Mouse (Mus musculus): ENCODE data around the gene Hoxc5. TPM values are rescaled to one million over a fixed set of nuclear protein-coding genes. Genes with fewer than 3 reads are reported as not detected.

Gene Hoxc5
- total RNA-seq, 2 experiments from 2014 or later, result 2.1 to 3.6 TPM

DNA sequence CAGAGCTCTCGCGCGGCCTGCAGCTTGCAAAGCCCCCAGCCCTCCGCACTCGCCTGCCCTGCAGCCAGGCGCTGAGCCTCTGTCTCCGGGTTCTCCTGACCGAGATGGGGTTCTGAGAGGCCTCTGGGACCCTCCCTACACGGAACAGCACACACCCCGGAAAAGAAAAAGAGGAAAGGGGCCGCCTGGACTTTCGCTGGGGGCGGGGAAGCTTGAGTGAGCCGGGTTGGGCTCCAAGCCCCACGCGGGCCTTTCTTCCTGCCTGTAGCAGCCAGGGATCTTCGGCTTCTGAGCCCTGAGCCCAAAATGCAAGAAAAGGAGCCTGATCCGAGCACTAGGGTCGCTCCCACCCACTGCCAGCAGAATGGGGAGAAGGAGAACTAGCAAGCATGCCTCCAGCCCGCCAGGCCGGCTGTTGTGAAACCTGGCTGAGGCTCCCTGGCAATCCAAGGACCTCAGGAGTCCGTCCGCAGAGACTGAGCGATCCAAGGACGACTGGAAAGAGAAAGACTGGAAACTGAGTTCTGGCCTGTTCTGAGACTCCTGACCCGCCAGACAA is 44.8 kb downstream of the Hoxc5 start:
- peak; percentile 35 for DNase-seq

DNA sequence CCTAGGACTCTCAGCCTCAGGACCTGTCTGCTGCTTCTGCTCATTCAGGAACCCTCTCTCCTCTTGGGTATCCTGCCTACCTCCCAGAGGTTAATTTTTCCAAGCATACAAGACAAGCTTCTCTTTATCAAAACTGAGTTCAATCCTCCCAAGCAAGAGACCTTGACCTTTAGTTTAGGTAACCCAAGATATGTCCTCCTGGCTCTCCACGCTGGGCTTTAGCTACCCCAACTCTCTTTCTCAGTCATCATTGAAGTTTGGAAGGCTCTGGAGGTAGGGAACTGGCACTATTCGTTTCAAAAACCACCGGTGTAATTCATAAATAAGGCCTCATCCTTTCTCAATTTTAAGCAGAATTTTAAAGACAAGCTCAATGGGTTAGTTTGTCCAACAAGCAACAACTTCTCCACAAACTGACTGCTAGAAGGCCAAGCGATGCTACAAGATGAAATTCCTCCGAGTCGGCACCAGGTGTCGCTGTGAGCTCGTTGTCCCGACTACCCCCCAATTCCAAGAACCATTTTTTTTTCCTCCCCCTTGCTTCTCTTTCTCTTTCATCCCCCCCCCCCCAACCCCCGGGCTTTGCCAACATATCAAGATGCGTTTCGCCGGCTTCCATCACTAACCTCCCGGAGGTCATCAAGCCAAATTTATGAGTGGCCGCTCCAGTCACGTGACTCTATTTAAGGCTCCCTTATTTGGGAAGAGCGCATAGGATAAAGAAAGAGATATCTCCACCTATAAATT is 46.2 kb downstream of the Hoxc5 start:
- peak; percentile 65 for DNase-seq

DNA sequence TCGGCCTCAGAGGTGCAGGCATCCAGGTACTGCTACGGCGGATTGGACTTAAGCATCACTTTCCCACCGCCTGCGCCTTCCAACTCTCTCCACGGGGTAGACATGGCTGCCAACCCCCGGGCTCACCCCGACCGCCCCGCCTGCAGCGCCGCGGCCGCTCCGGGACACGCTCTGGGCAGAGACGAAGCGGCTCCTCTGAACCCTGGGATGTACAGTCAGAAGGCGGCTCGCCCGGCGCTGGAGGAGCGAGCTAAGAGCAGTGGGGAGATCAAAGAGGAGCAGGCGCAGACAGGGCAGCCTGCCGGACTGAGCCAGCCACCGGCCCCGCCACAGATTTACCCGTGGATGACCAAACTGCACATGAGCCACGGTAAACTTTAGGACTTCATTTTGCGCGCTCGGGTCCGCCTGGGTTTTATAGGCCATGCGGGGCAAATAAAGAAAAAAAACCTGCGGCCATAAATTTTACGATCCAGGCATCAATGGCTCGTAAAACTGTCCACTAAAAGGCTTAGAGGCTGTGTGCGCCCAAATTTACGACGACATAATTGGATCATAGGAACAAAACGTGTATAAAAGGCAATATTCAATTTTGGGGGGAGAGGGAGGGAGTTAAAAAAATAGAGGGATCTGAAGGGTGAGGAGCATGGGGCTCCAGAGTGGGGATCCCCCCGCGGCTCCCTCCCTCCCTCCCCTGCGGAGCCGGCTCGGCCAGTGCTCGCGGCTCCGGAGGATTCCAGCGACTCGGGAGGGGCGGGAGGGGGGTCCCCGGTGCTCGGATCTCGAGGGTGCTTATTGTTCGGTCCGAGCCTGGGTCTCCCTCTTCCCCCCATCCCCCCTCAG is 47.1 kb downstream of the Hoxc5 start:
- DNase-seq, result peak; percentile 65

DNA sequence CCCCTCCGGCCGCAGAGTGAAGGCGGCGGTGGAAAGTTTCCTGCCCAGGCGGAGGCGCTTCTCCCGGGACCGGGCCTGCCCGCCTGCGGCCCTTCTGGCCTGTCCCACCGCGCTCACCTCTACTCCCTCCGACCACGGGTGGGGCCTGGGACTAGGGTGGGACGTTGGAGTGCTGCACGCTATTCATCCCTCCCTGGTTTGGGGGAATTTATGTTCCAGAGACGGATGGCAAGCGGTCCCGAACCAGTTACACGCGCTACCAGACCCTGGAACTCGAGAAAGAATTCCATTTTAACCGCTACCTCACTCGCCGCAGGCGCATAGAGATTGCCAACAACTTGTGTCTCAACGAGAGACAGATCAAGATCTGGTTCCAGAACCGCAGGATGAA is 47.8 kb downstream of the Hoxc5 start:
- DNase-seq, result no peak

DNA sequence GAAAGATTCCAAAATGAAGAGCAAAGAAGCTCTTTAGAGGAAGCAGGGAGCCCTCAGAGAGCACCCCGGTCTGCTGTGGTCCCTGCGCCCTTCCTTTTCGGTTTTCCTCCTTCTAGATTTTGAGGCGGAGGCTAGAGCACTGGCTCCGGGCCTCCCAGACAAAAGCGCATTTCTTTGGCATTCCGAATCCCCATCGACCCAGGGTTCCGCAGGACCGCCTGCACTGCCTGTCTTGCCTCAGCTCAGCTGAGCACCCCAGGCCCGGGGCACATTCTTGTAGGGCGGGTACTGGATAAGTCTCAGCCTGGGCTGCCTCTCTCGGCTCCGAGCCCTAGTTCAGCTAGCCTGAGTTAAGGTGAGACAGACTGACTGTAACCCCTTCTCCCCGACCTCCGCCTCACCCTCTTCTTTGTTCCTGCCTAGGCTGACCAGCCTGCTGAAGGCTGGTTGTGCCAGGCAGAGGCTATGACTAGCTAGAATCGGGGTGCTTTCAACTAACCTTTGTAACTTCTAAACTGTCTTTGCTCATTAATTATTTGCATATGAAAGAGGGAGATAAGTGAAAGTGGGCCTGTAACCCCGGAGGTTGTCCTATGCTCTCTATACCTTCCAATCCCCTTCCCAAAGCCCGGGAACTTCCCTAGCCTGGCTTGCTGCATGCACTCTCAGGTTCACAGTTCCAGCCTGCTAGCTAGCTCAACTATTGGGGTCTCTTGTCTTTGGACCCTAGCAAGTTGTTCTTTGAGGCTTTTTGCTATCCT is 48.3 kb downstream of the Hoxc5 start:
- no peak for DNase-seq

DNA sequence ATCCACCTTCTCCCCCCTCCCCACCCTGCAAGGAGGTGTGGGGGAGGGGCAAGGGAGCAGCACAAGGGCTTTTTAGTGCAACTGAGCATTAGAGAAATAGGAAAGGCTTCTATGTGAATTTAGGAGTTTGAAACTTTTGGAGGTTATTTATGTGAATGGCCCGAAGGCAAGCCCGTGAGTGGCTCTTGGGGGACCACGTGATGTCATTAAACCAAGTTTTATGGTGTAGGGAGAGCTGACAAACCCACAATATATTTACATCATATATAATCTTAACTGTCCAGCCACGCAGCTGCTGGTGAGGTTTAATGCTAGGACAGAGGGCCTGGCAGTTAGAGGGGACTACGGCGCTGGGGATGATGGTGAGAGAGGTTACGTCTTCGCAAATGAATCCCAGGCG is 51.4 kb downstream of the Hoxc5 start, which contains the start of gene Hoxc4:
Hoxc4 (plus strand) TSS at position 299 of the 400 bp plus-strand sequence.
- DNase-seq, result no peak

DNA sequence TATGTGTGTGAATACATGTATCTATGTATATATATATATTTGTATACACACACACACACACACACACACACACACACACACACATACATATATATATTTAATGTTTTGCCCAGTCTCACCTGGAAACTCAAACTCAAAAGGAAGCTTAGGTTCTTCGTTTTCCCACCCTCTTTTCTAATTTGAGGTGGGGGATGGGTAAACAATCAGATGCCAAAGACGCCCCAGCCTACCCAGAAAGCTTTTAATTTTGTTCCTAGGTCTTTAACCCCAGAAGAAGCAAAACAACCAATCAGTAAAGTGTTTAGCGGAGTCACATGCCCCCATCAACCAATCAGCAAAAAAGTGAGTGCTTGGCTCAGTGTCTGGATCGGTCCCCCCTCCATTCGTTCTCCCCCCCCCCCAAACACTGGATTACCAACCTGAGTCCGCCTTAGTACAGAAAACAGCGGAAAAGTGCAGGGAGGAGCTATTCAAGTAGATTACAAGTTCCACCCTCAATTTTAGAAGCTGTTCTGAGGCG is 53.7 kb downstream of the Hoxc5 start:
- no peak for DNase-seq

DNA sequence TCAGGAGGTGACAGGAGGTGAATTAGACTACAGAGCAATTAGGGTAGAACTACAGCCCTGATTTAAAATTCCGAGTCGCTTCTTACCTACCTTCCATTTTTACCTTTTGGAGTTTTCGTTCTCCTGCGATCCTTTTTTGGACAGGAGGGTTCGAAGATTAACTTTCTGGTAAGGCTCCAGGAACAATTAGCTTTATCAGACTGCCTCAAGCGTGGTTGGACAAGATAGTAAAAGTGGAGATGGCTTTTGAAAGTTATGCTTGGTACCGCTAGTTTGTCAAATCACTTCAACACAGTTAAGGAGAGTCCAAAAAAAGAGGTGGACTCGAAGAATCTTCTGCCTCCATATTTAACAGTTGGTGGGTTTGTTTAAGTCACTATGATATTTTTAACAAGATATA is 54.3 kb downstream of the Hoxc5 start:
- no peak for DNase-seq

DNA sequence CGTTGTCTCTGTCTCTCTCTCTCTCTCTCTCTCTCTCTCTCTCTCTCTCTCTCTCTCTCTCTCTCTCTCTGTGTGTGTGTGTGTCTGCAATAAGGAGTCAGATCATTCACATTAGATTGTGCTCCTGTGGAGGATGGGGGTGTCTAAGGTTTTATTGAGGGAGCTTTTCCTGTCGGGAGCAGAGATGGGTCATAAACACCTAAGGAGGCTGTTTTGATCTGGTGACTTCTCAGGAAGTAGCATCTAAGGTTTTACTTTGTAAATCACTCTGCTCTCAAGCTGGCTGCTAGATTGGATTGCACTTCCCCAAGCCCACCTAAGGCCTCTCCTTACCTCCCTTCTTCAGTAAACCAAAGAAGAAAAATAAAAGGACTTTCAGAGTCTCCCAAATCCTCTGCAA is 56.9 kb downstream of the Hoxc5 start:
- DNase-seq, result no peak

DNA sequence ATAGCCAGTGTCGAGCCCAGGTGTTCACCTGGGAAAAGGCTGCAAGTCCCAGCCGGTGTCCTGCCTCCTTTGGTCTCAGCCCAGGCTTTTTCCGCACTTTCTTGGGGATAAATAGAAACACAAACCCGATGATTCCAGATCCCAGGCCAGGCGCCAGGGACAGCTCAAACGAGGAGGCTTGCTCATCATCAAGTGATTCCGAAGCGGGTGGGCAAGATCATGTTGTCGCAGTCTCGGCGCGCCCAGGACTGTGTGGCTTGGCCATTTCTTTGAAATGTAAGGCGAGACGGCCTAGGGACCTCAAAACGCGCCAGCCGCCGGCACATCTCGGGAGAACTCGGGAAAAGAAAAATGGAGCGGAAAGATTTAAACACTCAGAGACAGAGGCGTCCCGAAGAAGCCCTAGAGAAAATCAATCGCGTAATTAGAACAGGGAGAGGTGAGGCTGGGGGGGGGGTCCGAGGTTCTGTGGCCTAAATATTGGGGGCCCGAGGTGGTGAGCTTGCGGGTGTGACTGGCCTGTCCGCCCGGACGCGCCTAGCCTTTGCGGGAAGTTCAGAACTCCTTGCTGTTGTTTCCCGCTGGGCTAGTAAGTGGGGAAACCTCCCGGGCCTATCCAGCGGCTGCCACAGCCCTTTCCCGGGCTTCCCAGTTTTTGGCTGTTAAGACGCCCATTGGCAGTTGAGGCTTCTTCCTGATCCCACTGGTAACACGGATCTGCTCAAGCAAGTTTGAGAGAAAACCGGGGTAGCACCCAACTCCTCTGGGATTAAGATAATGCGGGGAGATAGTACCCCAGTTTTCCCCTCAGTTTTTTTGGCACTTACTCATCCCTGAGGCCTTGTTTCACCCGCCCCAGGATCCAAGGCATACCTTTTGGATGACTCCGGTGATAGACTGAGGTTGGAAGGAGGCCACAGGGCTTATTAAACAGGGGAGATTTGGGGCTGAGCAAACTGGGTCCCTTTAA is 60.3 kb downstream of the Hoxc5 start:
- peak; percentile 56 for DNase-seq

DNA sequence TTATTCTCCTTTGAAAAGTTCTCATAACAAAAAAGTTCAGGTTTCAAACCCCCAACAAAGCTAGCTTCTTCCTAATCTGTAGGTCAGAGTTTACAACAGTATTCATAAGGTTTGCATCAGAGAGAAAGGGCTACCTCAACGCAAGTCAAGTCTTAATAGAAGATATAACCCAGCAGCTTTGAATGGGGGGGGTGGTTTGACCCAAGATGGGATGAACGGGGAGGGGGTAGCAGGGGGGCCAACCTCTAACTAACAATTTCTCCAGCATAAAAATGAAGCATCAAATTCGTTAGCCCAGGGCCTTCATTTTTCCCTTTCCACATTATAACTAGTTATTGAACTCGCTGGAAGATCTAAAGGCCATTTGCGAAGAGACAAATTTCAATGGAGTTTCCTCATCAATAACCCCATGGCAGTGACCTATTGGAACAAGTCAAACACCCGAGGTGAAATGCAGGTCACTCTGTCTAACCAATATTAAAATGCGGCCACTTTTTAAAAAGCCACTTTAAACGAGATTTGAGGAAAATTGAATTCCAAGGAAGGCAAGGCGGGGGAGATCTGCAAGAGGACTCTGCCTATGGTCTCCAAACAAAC is 61.8 kb downstream of the Hoxc5 start:
- DNase-seq, result no peak

DNA sequence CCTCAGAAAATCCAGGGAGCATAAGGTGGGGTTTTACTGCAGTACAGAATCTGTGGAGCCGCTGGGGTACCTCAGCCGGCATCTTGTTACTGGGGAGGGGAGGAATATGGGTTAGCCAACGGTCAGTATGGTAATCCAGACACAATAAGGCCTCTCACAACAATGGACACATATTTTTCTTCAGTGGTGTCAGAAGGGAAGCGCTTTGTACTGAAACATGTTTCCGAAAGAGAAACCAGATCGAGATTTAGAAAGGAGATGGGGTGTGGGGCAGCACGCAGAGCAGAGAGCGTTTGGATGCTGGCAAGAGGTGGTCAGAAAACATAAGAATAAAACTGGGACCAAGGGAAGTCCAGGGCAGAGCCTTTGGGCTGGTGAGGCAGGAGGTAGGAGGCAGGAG is 62.9 kb downstream of the Hoxc5 start:
- DNase-seq, result no peak

DNA sequence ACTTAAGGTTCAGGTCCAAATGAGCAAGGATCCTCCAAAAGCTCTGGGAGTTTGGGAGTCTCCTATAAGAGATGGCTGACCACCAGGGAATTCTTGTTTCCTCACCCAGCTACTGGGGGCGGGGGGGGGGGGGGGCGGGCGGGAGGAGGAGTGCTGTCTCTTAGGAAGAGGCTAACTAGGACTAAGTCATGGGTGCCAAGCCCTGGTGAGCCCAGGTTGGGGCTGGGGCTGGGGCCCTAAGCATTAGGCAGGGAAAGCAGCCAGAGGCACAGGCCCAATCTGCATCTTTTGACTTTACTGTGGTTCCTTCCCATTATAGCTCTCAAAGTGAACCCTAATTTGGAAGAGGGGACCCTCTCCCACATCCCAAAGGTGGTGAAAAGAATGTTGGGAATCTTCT is 64.9 kb downstream of the Hoxc5 start:
- no peak for DNase-seq

DNA sequence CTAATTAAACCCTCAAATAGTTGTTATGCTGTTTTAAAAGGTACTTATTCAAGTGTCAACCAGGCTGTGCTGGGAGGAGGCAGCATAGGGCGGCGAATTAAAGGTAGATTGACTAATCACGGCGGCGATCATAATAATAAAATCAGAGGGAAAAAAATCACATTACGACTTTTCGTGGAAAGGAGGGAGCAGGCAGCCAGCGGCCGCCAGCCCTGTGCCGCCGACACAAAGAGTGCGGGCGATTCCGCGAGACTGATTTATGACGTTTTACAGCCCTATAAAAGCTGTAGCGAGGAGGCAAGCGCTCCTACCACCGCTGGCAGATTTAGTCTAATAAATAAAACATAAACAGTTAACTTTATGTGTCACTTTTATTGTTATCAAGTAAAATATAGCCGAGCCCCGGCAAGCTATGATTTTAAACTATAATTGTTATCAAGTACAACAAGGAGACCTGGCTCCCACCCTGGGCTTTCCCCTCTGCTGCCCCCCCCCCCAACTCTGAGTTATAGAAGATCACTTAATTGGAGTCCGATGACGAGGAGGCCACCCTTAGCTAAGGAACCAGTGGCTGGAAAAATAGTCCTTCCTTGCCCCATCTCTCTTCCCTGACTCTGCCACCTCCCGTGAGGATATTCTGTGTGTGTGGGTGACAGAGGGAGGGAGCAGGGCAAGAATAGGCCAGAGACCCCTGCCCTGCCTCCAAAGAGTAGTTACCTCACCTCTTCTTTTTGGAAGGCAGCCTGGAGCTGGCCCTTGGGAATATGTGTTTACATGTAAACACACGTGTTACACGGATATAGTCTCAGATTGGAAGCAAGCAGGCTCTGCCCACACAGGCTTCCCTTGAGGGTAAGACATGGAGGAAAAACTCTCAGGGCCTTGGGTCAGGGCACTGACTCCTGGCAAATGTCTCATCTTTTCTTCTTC is 65.7 kb downstream of the Hoxc5 start:
- DNase-seq, result no peak

DNA sequence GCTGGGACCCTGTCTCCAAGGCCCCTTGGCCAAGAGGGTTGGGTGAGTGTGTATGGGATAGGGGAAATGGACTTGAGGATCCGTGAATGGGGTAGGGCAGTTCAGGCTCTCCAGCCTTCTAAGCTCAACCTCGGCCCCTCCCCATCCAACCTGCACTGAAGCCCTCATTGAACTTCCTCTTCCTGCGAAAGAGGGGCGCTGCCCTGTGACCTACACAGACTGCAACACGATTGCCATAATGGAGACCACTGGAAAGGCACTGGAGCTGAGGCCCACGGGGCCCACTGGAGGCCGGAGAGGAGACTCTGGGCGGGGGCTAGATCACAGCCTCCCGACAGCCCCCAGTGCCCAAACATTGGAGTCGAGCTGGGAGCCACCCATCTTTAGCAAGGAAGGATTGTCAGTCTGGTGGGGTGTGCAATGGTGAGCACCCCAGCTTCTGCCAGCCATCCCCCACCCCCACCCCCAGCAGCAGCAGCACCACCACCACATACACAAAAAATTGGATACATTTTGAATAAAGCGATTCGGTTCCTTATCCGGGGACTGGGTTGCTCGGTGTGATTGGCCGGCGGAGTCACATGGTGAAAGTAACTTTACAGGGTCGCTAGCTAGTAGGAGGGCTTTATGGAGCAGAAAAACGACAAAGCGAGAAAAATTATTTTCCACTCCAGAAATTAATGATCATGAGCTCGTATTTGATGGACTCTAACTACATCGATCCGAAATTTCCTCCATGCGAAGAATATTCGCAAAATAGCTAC is 67.0 kb downstream of the Hoxc5 start:
- no peak for DNase-seq

DNA sequence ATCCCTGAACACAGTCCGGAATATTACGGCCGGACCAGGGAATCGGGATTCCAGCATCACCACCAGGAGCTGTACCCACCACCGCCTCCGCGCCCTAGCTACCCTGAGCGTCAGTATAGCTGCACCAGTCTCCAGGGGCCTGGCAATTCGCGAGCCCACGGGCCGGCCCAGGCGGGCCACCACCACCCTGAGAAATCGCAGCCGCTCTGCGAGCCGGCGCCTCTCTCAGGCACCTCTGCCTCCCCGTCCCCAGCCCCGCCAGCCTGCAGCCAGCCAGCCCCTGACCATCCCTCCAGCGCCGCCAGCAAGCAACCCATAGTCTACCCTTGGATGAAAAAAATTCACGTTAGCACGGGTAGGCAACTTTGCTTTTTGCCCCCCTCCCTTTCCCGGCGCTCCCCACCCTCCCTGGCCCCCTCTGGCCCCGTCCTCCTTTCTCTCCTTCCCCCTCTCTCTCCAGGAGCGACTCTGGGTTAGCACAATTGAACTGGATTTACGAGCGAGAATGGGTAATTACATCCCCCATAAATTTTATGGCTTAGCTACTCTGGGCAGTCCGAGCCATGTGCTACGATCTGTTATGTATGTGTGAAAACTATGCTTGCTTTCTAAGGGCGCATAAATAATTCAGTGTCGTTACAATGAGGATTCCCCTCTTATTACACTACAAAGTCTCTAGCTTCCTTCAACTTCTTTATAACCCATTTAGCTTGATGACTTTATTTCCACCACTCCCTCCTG is 67.7 kb downstream of the Hoxc5 start:
- no peak for DNase-seq

DNA sequence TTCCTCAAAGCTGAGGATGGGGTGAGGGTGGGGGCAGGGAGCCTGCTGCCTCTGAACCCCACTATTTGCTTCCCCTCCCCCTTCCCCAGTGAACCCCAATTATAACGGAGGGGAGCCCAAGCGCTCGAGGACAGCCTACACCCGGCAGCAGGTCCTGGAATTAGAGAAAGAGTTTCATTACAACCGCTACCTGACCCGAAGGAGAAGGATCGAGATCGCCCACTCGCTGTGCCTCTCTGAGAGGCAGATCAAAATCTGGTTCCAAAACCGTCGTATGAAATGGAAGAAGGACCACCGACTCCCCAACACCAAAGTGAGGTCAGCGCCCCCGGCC is 68.3 kb downstream of the Hoxc5 start:
- DNase-seq, result no peak

DNA sequence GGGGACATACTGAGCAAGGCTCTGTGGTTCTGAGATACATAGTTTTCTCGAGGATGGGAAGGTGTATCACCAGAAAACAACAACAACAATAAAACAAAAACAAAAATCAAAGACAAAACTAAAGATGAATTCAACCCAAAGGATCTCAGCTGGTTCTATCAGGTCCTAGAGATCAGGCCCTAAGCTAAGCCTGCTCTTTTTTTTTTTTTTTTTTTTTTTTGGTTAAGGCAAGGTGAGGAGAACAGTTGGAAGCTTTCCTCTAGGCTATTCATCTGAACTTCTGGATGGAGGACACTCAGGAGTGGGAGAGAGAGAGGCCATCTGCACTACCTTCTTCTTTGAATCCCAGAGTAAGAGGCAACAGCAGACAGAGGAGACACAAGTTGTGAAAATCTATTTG is 70.3 kb downstream of the Hoxc5 start:
- no peak for DNase-seq
